Mouse (Mus musculus): ENCODE data around the gene Dapk3.
"Not testable (repeated sequence)": the region's sequence is repeated elsewhere in the genome, so short reads cannot be mapped to it uniquely, and the experiment has no call there.

Dapk3 gene

DNA sequence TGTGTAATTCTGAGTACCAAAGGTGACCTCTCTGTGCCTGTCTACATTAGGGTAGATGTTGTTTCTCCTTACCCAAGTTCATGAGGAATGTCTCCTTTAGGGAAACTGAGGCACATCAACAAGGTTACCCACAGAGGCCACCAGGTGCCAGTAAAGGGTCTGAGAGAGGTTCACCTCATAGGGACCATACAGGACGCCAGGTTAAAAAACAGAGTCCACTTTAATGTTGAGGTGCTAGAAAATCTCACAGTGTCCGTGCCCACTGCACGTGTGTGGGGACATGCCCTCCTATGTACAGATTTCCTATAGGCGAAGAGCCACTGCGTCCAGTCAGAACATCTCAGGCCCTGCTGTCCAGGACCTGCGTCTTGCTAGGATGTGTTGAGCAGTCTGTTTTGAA, 16.2 kb downstream of the Dapk3 start:
- no peak for DNase-seq (ENCODE audit: low read depth, low spot score)

DNA sequence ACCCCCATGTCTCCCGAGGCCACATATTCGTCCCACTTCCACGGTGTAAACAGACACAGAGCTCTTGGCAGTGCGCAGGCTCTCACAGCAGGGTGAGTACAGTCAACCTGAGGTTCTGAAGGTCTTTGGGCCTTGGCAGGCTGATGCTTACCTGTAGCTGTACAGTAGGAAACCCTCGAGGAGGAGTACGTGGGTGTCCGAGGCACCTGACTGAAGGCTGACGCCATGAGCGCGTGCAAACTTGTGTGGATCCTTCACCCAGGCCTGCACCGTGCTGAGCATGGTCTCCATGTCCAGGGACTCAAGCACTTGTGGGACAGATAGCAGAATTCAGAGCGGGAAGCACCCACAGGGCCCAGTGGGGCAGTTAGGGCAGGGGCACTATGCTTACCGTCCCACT, 17.3 kb downstream of the Dapk3 start:
- DNase-seq (ENCODE audit: low read depth, low spot score), result no peak

DNA sequence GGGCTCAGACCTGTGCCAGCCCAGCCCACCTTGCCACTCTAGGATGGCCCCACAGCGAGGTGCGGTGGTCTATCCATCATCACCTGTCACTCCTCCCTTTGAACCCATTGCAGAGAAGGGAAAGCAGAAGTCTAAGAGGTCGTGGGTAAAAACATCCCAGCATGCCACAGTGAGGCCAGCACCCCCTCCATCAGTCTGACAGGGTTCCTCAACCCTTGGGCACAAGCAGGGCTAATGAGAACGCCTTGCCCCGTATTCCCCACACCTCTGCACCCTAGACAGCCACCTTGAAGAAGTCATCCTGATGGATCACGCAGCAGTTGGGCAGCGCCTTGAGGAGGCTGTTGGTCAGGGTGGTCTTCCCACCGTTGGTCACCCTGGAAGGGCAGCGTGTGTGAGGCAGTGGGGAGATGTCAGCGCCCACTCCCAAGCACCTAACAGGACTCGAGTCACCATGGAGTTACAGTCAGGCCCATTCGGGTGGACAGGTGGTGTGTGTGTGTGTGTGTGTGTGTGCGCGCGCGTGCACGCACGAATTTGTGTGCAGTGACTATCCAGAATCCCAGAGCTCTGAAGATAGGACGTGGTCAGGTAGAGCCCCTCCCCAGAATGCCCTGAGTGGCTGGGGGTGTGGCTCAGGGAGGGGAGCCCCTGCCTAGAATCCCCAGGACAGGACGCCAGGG, 17.9 kb downstream of the Dapk3 start:
- DNase-seq (ENCODE audit: low read depth, low spot score), result no peak

DNA sequence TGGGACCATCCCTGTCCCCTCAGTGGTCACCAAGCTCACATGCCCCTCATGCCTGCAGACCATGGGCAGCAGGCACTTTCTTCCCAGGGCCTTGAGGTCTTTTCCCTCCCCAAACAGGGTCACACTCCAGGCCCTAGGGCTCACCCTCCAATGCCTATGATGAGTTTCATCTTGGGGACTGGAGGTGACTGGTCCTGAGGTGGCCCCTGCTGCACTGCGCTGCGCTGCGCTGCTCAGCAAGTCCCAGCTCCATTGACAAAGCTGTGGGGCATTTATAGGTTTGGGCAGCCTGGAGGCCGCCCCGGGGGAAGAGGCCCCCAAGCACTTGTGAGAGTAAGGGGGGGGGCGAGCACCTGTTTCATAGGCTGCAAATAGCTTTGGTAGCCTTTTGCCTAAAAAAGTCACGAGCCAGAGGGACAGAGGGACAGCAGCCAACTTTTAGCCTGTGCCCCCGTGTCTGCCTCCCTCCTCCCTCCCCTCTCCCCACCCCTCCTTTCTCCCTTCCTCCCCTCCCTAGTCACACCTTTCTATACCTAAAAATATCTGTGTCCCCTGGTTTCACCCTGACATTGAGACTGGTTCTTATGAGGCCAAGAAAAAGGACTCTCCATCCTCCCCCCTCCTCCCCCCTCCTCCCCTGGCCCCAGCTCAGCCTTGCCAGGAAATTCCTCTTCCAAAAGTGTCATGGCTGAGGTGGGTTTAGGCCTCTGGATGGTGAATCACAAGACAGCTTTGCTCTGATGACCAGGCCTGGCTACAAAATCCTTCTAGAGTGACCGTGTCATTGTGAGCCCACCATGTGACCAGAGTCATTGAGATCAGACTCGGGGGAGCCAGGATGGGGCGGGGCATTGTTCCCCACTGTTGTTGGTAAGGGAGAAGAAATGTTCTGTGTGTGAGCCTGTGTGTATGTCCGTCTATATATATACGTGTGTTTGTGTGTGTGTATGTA, 19.3 kb downstream of the Dapk3 start, which contains the start of gene Nmrk2:
Gene Nmrk2, minus strand, starts transcription at position 245 of the 952 bp plus-strand sequence.
- DNase-seq (ENCODE audit: low read depth, low spot score), result no peak

DNA sequence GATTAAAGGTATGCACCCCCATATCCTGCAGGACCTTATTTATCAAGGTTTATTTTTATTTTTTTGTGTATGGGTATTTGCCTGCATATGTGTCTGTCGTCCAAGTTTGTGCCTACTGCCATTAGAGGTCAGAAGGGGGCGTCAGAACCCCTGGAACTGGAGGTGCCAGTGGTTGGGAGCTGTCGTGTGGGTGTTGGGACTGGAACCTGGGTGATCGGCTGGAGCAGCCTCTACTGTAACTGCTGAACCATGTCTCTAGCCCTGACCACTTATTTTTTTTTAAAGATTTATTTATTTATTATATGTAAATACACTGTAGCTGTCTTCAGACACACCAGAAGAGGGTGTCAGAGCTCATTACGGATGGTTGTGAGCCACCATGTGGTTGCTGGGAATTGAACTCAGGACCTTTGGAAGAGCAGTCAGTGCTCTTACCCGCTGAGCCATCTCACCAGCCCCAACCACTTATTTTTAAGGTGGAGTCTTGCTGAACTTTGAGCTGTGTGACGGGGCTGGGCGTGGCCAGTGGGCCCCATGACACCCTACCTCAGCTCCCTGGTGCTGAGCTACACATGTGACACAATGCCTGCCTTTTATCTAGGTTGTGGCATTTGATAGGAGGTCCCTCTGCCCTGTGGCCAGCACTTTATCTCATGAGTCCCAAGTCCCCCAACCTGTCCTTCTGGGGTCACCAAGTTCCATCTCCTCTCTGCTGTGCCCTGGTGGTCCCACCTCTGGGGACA, 20.3 kb downstream of the Dapk3 start:
- no peak for DNase-seq (ENCODE audit: low read depth, low spot score)

DNA sequence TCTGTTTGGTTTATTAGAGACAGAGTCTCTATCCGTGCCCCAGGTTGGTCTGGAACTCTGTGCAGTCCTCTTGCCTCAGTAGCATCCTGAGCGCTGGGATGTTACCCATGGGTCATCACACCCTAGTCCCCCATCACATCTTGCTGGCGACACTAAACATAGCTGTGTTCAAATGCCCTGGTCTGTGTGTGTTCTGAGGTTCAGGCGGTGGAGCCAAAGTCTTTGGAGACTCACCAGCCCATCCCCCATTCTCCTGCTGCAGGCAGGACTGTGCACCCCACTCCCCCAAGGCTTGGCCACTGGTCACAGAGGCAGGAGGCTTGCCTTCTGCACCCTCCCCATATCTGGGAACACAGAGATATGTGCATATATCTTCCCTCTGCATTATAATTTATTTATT, 21.3 kb downstream of the Dapk3 start:
- no peak for DNase-seq (ENCODE audit: low read depth, low spot score)

DNA sequence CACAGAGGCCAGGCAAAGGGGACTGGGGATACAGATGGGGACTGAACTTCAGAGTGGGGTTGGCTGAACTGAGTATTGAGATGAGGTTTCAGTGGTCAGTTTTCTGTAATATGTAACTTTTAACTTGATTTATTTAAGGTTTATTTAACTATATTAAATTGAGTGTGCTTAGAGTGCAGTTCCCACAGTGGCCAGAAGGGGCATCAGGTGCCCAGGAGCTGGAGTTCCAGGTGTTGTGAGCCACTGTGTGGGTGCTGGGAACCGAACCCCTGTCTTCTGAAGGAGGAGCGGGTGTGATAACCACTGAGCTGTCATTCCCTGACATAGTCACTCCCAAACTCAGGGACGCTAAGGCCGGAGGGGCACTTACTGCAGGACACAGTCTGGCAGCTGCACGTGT, 27.3 kb downstream of the Dapk3 start:
- no peak for DNase-seq (ENCODE audit: low read depth, low spot score)

DNA sequence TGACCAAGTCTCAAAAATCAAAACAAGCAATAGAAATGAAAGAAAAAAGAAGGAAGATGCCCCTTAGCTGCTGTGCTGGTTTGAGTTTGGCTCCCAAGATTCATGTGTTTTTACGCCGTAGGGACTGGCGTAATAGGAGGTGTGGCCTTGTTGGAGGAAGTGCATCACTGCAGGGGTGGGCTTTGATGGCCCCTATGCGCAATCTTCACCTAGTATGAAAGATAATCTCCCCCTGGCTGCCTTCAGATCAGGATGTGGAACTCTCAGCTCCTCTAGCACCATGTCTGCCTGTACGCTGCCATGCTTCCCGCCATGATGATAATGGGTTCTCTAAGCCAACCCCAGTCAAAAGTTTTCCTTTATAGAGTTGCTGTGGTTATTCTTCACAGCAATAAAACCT, 33.5 kb downstream of the Dapk3 start:
- no peak for DNase-seq (ENCODE audit: low read depth, low spot score)

DNA sequence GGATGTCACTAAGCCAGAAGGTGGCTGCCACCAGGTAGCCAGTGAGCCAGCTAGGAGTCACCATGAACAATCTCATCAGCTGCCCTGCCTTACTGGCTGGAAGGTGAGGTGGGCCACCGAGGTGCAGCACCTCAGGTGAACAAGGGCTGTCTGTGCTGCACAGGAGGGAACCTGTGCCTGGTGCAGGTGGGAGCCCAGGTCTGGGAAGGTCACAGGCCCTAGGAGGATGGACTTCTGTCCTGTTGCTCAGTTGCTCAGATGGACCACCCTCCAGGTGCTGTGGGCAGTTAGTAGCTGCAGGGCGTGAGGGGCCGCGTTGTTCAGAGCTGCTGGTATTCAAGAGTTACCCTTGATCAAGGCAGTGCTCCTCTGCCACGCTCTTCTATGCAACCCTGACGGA, 34.0 kb downstream of the Dapk3 start:
- no peak for DNase-seq (ENCODE audit: low read depth, low spot score)

DNA sequence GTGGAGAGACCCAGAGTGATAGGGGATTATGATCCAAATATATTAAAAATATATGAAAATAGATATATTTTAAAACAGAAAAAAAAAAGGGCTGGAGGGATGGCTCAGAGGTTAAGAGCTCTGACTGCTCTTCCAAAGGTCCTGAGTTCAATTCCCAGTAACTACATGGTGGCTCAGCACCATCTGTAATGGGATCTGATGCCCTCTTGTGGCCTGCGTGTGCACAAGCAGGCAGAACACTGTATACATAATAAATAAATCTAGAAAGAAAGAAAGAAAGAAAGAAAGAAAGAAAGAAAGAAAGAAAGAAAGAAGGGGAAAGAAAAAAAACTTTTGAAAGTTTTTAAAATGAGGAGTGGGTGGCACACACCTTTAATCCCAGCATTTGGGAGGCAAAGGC, 34.5 kb downstream of the Dapk3 start:
- DNase-seq (ENCODE audit: low read depth, low spot score), result not testable (repeated sequence)

DNA sequence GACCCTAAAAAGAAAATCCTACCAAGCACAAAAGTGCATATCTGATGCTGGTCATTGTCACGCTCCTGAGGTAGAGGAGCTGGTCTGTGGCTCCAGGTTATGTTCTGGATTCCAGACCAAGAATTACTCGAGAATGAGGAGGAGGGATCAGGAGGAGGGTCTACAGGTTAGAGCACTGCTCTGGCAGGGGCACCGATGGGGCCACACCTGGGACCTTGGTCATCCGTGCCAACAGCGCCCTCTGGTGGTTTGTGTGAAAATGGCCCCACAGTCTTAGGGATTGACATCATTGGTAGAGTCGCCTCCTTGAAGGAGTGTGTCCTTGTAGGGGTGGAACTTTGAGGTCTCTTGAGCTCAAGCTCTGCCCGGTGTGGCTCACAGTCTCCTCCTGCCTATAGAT, 35.2 kb downstream of the Dapk3 start:
- DNase-seq (ENCODE audit: low read depth, low spot score), result peak; percentile 64

DNA sequence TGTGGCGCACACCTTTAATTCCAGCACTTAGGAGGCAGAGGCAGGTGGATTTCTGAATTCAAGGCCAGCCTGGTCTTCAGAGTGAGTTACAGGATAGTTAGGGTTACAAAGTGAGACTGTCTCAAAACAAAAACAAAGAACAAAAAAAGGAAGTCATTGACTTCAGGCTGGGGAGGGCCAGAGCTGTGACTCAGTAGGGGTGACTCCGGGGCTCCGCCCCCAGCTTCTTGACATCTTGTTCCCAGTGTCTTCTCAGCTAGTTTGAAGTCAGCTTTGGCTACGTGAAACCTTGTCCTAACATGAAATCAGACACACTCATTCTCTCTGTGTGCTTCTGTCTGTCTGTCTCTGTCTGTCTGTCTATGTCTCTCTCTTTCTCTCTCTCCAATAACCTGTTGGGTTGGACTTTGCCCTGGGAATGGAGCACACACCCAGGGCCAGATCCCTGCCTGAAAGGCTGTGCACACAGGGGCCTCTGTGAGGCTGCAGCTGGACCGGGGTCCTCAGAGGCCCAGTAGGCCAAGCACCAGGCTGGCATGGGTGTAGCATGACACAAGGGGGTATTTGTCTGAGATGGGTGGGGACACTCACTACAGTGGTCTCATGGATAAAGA, 38.7 kb downstream of the Dapk3 start:
- no peak for DNase-seq (ENCODE audit: low read depth, low spot score)

DNA sequence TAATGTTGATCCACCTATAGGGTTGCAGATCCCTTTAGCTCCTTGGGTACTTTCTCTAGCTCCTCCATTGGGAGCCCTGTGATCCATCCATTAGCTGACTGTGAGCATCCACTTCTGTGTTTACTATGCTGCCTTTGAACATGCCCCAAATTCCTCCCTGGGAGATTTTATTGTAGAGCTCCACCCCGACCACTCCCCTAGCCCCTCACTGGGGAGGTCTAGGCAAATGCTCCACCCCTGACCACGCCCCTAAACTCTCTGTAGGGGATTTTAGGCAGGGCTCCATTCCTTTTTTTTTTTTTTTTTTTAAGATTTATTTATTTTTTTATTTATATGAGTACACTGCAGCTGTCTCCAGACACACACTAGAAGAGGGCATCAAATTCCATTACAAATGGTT, 40.9 kb downstream of the Dapk3 start:
- not testable (repeated sequence) for DNase-seq (ENCODE audit: low read depth, low spot score)

DNA sequence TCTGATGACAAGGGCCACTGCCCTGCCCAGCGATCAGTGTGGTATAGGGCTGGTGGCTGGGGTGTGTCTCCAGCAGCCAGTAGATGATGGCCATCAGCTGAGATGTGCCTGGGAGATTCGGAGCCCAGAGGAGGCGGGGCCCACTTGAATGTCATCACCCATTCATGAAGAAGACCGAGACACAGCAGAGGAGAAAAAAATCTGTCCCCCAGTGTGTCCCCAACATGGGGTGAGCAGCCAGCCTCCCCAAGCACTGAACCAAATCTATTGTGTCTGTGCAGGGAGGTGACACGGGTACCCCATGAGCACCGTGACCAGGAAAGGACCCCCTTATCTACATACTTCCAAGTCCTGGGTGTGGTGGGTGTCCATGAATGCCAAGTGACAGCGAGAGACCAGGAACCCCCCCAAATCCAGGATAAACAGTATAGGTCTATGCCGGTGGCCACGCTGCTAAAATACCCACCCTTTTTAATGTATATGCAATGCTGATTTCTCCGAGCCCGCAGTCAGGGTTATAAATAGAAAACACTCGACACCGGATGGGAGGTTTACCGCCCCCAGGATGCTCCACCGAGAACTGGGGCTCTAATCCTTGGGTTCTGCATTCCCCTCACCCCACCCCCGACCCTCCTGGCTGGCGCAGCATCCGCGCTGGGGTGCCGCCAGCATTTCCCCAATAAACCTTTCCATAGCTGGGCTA, 47.1 kb downstream of the Dapk3 start:
- DNase-seq (ENCODE audit: low read depth, low spot score), result peak; percentile 78

DNA sequence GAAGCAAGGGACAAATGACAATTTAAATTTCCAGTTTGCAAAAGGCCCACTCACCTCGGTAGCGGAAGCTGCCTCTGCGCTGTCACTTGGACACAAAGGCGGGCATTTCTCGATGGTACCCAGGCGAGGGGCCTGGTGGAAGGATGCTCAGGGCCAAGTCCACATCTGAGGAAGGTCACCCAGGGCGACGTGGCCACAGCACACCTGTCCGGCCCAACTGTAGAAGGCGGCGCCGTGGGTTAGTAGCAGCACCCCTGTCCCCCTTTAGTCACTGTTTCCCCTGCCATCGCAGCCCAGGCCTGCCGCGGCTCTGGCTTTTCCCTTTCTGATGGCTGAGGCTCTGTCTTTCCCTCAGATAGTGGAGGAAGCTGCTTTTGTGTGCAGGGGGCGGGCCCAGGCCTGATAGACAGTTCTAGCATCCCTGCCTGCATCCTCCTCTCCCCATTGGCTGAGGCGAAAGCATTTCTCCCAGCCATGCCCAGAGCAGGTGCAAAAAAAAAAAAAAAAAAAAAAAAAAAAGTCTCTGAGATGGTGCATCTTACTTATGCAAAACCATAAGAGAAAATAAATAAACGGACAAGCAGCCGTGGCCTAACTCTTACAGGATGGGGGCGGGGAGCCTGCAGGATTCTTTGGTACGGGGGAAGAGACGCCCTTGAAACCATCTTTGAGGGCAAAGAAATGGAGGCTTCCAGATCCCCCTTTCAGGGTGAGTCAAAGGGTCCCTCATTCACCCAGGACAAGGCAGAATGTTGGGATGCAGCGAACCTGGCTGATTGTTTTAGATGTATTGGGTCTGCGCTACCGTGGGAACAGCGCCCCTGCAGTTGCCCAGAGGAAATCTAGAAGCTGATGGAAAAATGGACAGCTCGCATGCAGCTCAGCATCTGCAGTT, 47.9 kb downstream of the Dapk3 start, which contains the start of gene Atcay:
Gene Atcay, minus strand, starts transcription at position 396 of the 895 bp plus-strand sequence.
- DNase-seq (ENCODE audit: low read depth, low spot score), result peak; percentile 96

DNA sequence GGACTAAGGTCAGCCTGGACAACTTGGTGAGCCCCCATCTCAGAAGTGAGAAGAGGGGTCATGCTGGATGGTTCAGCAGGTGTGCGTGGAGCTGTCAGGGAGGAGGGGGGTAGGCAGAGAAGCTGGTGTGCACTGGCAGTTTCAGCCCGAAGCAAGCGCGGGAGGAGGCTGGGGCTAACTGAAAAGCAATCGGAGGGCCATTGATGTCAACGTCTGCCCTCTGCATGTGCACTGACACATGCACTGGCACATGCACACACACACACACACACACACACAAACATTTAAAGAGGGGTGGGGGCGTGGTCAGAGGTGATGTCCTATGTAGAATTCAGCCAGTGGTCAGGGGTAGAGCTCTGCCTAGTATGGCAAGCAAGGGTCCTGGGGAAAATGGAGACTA, 48.6 kb downstream of the Dapk3 start:
- no peak for DNase-seq (ENCODE audit: low read depth, low spot score)

DNA sequence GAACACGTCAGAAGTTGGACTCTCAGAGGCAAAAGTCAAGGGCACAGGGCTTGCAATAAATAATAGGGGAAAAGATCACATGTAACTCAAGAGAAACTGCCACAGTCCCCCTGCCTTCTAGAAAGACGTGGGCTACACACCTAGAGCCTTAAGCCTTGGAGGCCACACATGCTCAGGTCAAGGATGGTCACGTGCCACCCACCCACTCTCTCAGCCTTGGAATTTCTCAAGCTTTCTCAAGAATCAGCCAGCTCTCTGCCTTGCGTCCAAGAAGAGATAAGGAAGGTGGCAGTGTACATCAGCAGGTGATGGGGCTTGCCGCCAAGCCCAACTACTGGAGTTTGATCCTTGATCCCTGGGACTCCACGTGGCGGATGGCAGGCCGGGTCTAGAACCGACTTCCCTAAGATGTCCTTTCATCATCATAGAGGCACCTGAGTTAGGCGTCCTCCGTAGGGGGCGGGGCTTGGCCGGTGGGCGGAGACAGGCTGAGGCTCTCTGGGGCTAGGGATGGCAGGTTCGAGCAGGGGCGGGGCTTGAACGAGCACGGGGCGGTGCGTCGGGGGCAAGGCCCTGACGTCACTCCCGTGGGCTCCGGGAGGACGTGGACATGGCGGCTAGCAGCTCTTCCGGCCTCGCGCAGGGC, 49.9 kb downstream of the Dapk3 start, which contains the start of gene Zfr2:
Gene Zfr2, plus strand, starts transcription at position 576 of the 646 bp plus-strand sequence.
- peak; percentile 96 for DNase-seq (ENCODE audit: low read depth, low spot score)

DNA sequence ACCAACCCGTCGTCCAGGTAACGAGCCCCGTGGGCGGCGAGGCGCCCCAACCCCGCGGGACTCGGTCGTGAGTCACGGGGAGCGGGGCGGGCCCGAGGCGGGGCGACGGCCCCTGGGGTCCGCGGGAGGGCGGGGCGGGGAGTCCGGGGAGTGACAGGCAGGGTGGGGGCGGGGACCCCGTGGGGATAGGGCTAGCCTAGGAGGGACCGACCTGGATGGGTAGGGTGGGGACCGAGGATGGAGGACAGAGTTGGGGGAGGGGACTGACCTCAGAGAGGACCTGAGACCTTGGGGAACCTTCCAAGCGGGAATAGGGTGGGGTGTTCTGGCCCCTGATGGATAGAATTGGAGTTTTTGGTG, 50.4 kb downstream of the Dapk3 start:
- no peak for DNase-seq (ENCODE audit: low read depth, low spot score)

DNA sequence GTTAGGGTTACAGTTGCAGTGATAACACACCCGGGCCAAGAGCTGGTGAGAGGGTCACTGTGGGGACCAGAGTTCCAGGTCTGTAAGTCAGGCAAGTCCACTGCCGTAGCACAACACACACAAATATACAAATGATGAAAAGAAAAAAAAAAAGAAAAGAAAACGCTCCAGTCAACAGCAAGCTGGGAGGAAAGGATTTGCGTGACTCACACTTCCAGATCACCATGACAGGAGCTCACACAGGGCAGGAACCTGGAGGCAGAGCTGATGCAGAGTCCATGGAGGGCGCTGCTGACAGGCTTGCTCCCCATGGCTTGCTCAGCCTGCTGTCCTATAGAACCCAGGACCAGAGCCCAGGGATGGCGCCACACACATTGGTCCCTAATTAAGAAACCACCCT, 51.4 kb downstream of the Dapk3 start:
- DNase-seq (ENCODE audit: low read depth, low spot score), result peak; percentile 61
